In the genomic region with DNA sequence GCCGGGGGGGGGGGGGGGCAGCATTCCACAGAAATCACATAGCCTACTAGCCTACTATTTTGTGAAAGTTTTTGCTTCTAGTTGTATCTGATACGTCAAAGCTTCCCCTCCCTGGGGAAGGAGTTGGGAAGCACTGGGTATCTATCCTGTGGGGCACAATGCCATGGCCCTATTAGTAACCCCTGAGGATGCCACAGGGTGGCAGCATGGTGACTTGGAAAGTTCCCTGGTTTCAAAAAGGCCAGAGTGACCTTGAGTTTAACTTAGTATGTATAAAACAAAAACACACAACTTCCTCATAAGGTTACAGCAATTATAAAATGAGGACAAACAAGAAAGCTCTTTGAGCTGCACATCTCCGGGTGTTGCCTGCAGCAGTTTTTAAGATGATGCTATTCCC, we compare ENCODE assay signal across 10 mouse cellular contexts. TPM values are rescaled to one million over a fixed set of nuclear protein-coding genes. Genes with fewer than 3 reads are reported as not detected.
DNase-seq lines count a peak whose midpoint lies in the region; ATAC-seq and TF ChIP-seq lines count a peak whose summit lies in the region.
"Had no signal": no experiment of that assay in that cellular context is flagged by ENCODE, and none has a peak within 500 bp of the region (broad histone marks: within the 10 kb centered on the region; RNA-seq: fewer than 3 reads in every experiment).

No protein-coding gene starts in this region.

- H3K27ac ChIP-seq in hindbrain, postnatal 0 days = no peak overlapping the region
- H3K27ac ChIP-seq in hindbrain, embryonic 13.5 days = no peak overlapping the region
- no peak overlapping the region for H3K27ac ChIP-seq in MEL (ENCODE audit: control insufficient read depth, low read depth, low read length)
- no peak overlapping the region for H3K27ac ChIP-seq in embryonic facial prominence, embryonic 14.5 days (replicated peaks; ENCODE audit: low read depth, low read length)

- 69% methylated on average over 3 of the region's 3 CpGs for WGBS in hindbrain, postnatal 0 days
- WGBS in hindbrain, embryonic 13.5 days = 64% methylated on average over 3 of the region's 3 CpGs
- 73% methylated on average over 3 of the region's 3 CpGs for WGBS in embryonic facial prominence, embryonic 14.5 days

- TF ChIP-seq EP300 in MEL (IDR thresholded peaks at IDR 0.05; ENCODE audit: low read depth in 1 of 2, low read length in 2 of 2) = no peak

- no peak overlapping the region for H3K4me2 ChIP-seq in hindbrain, postnatal 0 days (ENCODE audit: low read depth, low read length)
- no peak overlapping the region for H3K4me2 ChIP-seq in hindbrain, embryonic 13.5 days
- no peak overlapping the region for H3K4me2 ChIP-seq in embryonic facial prominence, embryonic 14.5 days (ENCODE audit: low read depth, low read length)

- TF ChIP-seq CTCF in hindbrain, postnatal 0 days (IDR thresholded peaks at IDR 0.05; ENCODE audit: low read depth) = peak; percentile 56
- peak; percentile 41 to 77 (median 63) for TF ChIP-seq CTCF in MEL (IDR thresholded peaks at IDR 0.05 in 2 of 3, conservative IDR thresholded peaks at IDR 0.05 in 1 of 3; ENCODE audit: control insufficient read depth in 1 of 3, insufficient read depth in 1 of 3, low read depth in 2 of 3, low read length in 3 of 3, poor library complexity in 1 of 3, severe bottlenecking in 1 of 3)

- intact Hi-C loops in gastrocnemius, postnatal 14 days (cut with DNase I; ENCODE audit: low total_unique reads) = loop anchor here (2.0 to 10.0 kb wide), 2 partner anchors 163 to 201 kb away; no protein-coding TSS in a partner anchor

- no peak for ATAC-seq in hindbrain, postnatal 0 days
- ATAC-seq in hindbrain, embryonic 13.5 days (ENCODE audit: low FRiP score) = no peak
- ATAC-seq in embryonic facial prominence, embryonic 14.5 days (ENCODE audit: low read depth) = no peak

- no peak overlapping the region for H3K9ac ChIP-seq in hindbrain, postnatal 0 days (replicated peaks; ENCODE audit: low read length)
- no peak overlapping the region for H3K9ac ChIP-seq in hindbrain, embryonic 13.5 days
- no peak overlapping the region for H3K9ac ChIP-seq in MEL (ENCODE audit: control insufficient read depth, low read depth, low read length, poor library complexity, severe bottlenecking)
- H3K9ac ChIP-seq in embryonic facial prominence, embryonic 14.5 days (ENCODE audit: low read depth, low read length) = no peak overlapping the region

- no peaks in the 10 kb centered on the region for H3K27me3 ChIP-seq in hindbrain, postnatal 0 days (ENCODE audit: insufficient read depth, low read length)
- 0 out of 2 replicates have a peak, but pooled peaks cover 3% of the 10 kb centered on the region for H3K27me3 ChIP-seq in hindbrain, embryonic 13.5 days
- H3K27me3 ChIP-seq in MEL (ENCODE audit: control insufficient read depth in 1 of 2, insufficient read depth in 2 of 2, low read length in 2 of 2) = peaks cover 0 to 2% of the 10 kb centered on the region in 2 experiments; a peak in 2 of 4 replicates
- no peaks in the 10 kb centered on the region for H3K27me3 ChIP-seq in embryonic facial prominence, embryonic 14.5 days (replicated peaks; ENCODE audit: control insufficient read depth, insufficient read depth, low read length)

- no peaks in the 10 kb centered on the region for H3K36me3 ChIP-seq in hindbrain, postnatal 0 days (ENCODE audit: insufficient read depth, low read length)
- H3K36me3 ChIP-seq in hindbrain, embryonic 13.5 days = no peaks in the 10 kb centered on the region
- no peaks in the 10 kb centered on the region for H3K36me3 ChIP-seq in MEL (ENCODE audit: control insufficient read depth in 1 of 2, insufficient read depth in 2 of 2, low read length in 2 of 2)
- no peaks in the 10 kb centered on the region for H3K36me3 ChIP-seq in embryonic facial prominence, embryonic 14.5 days (ENCODE audit: control insufficient read depth, insufficient read depth, low read length)

- no peak for TF ChIP-seq POLR2A in MEL (IDR thresholded peaks at IDR 0.05; ENCODE audit: control insufficient read depth in 1 of 2, insufficient read depth in 1 of 2, low read depth in 1 of 2, low read length in 2 of 2, poor library complexity in 1 of 2)

- no peaks in the 10 kb centered on the region for H3K4me1 ChIP-seq in hindbrain, postnatal 0 days (ENCODE audit: insufficient read depth, low read length)
- peaks cover 6% of the 10 kb centered on the region for H3K4me1 ChIP-seq in hindbrain, embryonic 13.5 days (replicated peaks)
- H3K4me1 ChIP-seq in MEL (ENCODE audit: control insufficient read depth in 1 of 2, insufficient read depth in 2 of 2, low read length in 2 of 2) = peaks cover 0 to 4% of the 10 kb centered on the region in 2 experiments; a peak in 1 of 4 replicates
- 0 out of 2 replicates have a peak, but pooled peaks cover 4% of the 10 kb centered on the region for H3K4me1 ChIP-seq in embryonic facial prominence, embryonic 14.5 days (ENCODE audit: control insufficient read depth, insufficient read depth, low read length)

- TF ChIP-seq RAD21 in MEL (IDR thresholded peaks at IDR 0.05; ENCODE audit: low read depth, low read length) = peak; percentile 76

- H3K4me3 ChIP-seq in hindbrain, postnatal 0 days (ENCODE audit: low read length) = no peak overlapping the region
- no peak overlapping the region for H3K4me3 ChIP-seq in hindbrain, embryonic 13.5 days
- no peak overlapping the region for H3K4me3 ChIP-seq in MEL (ENCODE audit: control insufficient read depth in 1 of 2, insufficient read depth in 1 of 2, low read depth in 2 of 2, low read length in 2 of 2)
- no peak overlapping the region for H3K4me3 ChIP-seq in embryonic facial prominence, embryonic 14.5 days (ENCODE audit: low read depth, low read length)

- H3K79me2 ChIP-seq in MEL (ENCODE audit: control insufficient read depth, insufficient read depth, low read length, poor library complexity) = no peaks in the 10 kb centered on the region

- H3K9me3 ChIP-seq in hindbrain, postnatal 0 days (ENCODE audit: low read length) = no peaks in the 10 kb centered on the region
- H3K9me3 ChIP-seq in hindbrain, embryonic 13.5 days = no peaks in the 10 kb centered on the region
- H3K9me3 ChIP-seq in MEL (replicated peaks; ENCODE audit: insufficient read depth, low read length) = no peaks in the 10 kb centered on the region
- no peaks in the 10 kb centered on the region for H3K9me3 ChIP-seq in embryonic facial prominence, embryonic 14.5 days (ENCODE audit: control insufficient read depth, low read length)

- peak; percentile 55 for DNase-seq in hindbrain, postnatal 0 days (ENCODE audit: low spot score)
- DNase-seq in A20 (ENCODE audit: low read depth, low spot score) (peak; percentile 68), MEL (ENCODE audit: low read depth, low spot score) (peak; percentile 56)
- DNase-seq in embryonic facial prominence, embryonic 14.5 days (ENCODE audit: low spot score) = peak; percentile 49
- no peak for DNase-seq in right cerebral cortex, adult 18-20 months
- DNase-seq in natural killer cell, adult 2 months (ENCODE audit: low spot score in 2 of 2) = no peak
- no peak for DNase-seq in gastrocnemius, postnatal 14 days
- DNase-seq: layer of hippocampus, postnatal 36 days had no signal

TF ChIP-seq in MEL, 35 proteins besides CTCF, POLR2A, EP300 and RAD21:
- TF ChIP-seq ZNF384 (IDR thresholded peaks at IDR 0.05; ENCODE audit: low read depth, low read length) = no peak
- TF ChIP-seq RCOR1 (IDR thresholded peaks at IDR 0.05; ENCODE audit: low read depth, low read length) = no peak
- no peak for TF ChIP-seq UBTF (IDR thresholded peaks at IDR 0.05; ENCODE audit: borderline replicate concordance, insufficient read depth, low read depth, low read length)
- TF ChIP-seq ZC3H11A (IDR thresholded peaks at IDR 0.05; ENCODE audit: low read depth, low read length) = peak; percentile 48; the same call in 1 of the 2 replicates
- TF ChIP-seq SMC3 (IDR thresholded peaks at IDR 0.05; ENCODE audit: low read depth, low read length) = peak; percentile 82
- TF ChIP-seq CHD2 (IDR thresholded peaks at IDR 0.05; ENCODE audit: low read length) = no peak

RNA-seq across cellular contexts. Expression of a gene that starts 42.8 kb away (rescaled TPM):
- total RNA-seq in hindbrain, postnatal 0 days (2014; rRNA removed) = 0.07 and 0.58 TPM in 2 replicates
- 0.15 and 0.29 TPM in 2 replicates for polyA plus RNA-seq in hindbrain, postnatal 0 days (2015; fragmentation: Nextera tagmentation; extraction: Ambion mirVana)
- polyA plus RNA-seq in hindbrain, embryonic 13.5 days (2015; fragmentation: Nextera tagmentation; extraction: Ambion mirVana) = not detected in 2 replicates
- total RNA-seq in MEL (2012; rRNA removed) = not detected in 2 replicates
- polyA plus RNA-seq in MEL (2012; ENCODE audit: insufficient read depth in 1 of 2, insufficient read length in 2 of 2, low read depth in 1 of 2, low replicate concordance in 2 of 2, missing spikeins in 1 of 2) = not detected
- not detected in 2 replicates for polyA plus RNA-seq in embryonic facial prominence, embryonic 14.5 days (2014; fragmentation: Nextera tagmentation; extraction: Ambion mirVana)
- total RNA-seq in gastrocnemius, postnatal 14 days (2021) = under 1 TPM; 0.23 to 0.73 TPM
- polyA plus RNA-seq: stomach, embryonic 16.5 days had no signal

Comparison
In these comparisons a context has a peak if more than half of its experiments do, and no peak if none do; other contexts are left out.
1. DNase-seq: peak in hindbrain, postnatal 0 days (single experiment), A20 (single experiment), MEL (single experiment) and embryonic facial prominence, embryonic 14.5 days (single experiment); none in right cerebral cortex, adult 18-20 months (single experiment), natural killer cell, adult 2 months (0 of 2) and gastrocnemius, postnatal 14 days (single experiment).